Mouse (Mus musculus): ENCODE data around the gene 9130204L05Rik.

Gene 9130204L05Rik

DNA sequence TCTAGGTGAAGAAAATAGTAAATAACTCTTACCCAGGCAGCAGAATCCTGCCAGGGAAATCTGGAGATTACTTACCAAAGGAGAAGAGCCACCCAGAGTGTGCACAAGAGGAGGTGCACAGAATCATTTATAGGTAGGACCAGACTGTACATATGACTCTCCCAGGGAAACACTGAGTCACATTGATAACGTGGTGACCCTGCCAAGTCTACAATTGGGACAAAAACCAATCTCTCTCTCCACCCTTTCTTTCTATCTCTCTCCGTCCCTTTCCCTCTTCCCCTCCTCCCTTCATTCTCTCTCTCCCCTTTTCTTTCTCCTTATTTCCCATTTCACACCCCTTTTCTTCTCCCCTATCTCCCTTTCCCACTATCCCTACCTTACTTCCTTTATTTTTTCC is at the start of gene 9130204L05Rik:
Gene 9130204L05Rik, minus strand, starts transcription at position 101 of the 400 bp plus-strand sequence.
- no peak for DNase-seq (ENCODE audit: low read depth in 2 of 2, low spot score in 2 of 2)

DNA sequence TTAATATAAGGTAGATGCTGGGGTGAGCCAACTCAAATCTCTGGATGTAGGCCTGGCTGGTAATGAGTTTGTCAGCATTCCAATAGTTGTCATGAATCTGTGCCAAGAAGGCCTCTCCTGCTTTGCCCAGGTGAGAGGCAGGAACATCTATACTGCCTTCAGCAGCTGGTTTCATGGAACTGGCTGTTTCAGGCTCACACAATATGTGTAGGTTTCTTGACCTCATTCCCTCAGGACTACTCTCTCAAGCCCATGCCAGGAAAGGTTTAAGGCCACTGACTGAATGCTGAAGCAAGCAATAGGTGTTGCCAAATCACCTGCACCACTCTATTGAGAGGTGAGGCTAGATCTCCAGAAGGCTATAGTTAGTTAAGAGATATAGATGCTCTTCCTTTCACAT is 18.1 kb upstream of the 9130204L05Rik start:
- DNase-seq (ENCODE audit: low read depth in 2 of 2, low spot score in 2 of 2) = no peak

DNA sequence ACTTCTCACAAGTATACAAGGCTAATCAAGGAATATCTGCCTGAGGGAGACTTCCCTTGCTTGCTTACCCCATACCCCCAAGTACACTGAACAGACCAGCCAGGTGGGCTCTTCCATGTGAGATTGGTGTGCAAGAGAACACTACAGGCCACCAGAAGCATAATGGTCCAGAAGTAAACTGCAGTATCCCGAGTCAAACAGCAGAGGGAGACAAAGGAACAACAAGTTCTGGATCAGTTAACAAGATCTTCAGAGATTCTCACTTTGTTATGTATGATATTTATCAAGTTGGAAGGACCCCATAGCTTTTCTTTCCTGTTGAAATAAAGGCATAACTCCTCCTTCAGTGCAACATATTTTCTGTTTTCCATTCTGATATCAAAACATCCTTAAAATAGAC is 31.4 kb downstream of the 9130204L05Rik start:
- no peak for DNase-seq (ENCODE audit: low read depth in 2 of 2, low spot score in 2 of 2)

DNA sequence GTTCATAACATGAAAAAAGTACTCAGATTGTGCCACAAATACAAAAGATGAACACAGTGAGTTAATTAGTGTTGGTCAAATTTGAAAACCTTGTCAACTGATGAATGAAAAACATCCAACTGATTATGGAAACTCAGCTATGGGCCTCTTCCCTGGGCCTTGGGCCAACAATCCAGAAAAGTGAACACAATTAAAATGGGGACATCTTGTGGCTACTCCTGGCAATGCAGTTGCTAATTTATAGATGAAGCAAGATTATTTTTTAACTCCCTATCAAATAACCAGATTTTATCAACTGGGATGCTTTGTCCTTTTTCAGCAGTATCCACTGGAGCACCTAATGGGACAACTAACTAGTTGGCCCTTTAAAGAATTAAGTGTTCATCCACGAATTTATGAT is 37.9 kb downstream of the 9130204L05Rik start:
- no peak for DNase-seq (ENCODE audit: low read depth in 2 of 2, low spot score in 2 of 2)

All from CD8-positive naive resting alpha-beta T cell, adult 2 months (primary cell).